18 mouse cellular contexts compared by ENCODE assay signal in the genomic region with DNA sequence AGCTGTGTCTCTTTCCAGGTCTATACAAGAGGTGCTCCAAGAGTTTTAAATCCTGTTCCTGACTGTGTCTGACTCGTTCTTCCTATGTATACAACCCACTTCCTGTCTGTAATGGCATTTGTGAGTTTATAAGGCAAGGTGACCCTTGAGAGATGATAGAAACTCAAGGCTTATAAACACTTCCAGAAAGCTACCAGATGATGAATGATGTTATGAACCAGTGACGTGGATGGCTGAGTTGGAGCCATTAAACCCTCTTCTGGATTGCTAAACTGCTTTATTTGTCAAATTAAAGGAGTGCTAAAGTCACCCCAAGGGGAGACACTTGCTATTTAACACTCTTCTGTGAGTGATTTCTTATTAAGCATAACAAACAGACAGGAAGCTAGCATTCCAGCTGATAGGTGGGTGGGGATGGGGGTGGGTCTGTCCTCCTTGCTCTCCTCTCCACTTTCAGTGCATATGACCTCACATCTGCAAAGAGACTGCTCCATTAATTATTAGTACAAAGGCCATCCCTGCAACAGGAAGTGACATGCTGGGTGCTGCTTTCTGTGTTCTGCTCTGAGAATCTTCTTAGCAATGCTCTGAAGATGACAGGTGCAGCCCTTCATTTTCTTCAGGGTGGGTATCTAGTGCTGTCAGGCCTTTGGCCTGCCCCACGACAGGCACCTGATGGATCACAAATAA. TPM values are rescaled to one million over a fixed set of nuclear protein-coding genes. Genes with fewer than 3 reads are reported as not detected.
DNase-seq lines count a peak whose midpoint lies in the region; ATAC-seq lines count a peak whose summit lies in the region.
"Had no signal": no experiment of that assay in that cellular context is flagged by ENCODE, and none has a peak within 500 bp of the region (broad histone marks: within the 10 kb centered on the region; RNA-seq: fewer than 3 reads in every experiment).

No protein-coding gene starts in this region.

- no peak overlapping the region for H3K4me3 ChIP-seq in intestine, embryonic 14.5 days (ENCODE audit: low read depth, low read length)
- no peak overlapping the region for H3K4me3 ChIP-seq in intestine, embryonic 16.5 days (ENCODE audit: low read length)
- no peak overlapping the region for H3K4me3 ChIP-seq in intestine, embryonic 15.5 days (replicated peaks)
- H3K4me3 ChIP-seq: embryonic facial prominence, embryonic 12.5 days; limb, embryonic 13.5 days had no signal

- H3K4me1 ChIP-seq in intestine, embryonic 14.5 days (replicated peaks; ENCODE audit: control insufficient read depth, insufficient read depth, low read length): peaks cover 10% of the 10 kb centered on the region
- peaks cover 11% of the 10 kb centered on the region for H3K4me1 ChIP-seq in intestine, embryonic 16.5 days (ENCODE audit: control insufficient read depth, insufficient read depth, low read length)
- peaks cover 10% of the 10 kb centered on the region for H3K4me1 ChIP-seq in intestine, embryonic 15.5 days (replicated peaks)

- H3K27me3 ChIP-seq in intestine, embryonic 14.5 days (replicated peaks; ENCODE audit: control insufficient read depth, insufficient read depth, low read length): no peaks in the 10 kb centered on the region
- no peaks in the 10 kb centered on the region for H3K27me3 ChIP-seq in intestine, embryonic 16.5 days (replicated peaks; ENCODE audit: control insufficient read depth, insufficient read depth, low read length)
- no peaks in the 10 kb centered on the region for H3K27me3 ChIP-seq in intestine, embryonic 15.5 days (replicated peaks)
- H3K27me3 ChIP-seq: embryonic facial prominence, embryonic 12.5 days had no signal

- no peaks in the 10 kb centered on the region for H3K36me3 ChIP-seq in intestine, embryonic 14.5 days (ENCODE audit: control insufficient read depth, insufficient read depth, low read length)
- H3K36me3 ChIP-seq in intestine, embryonic 16.5 days (ENCODE audit: control insufficient read depth, insufficient read depth, low read length): no peaks in the 10 kb centered on the region
- H3K36me3 ChIP-seq in intestine, embryonic 15.5 days: no peaks in the 10 kb centered on the region
- H3K36me3 ChIP-seq: embryonic facial prominence, embryonic 12.5 days; limb, embryonic 13.5 days had no signal

- H3K9me3 ChIP-seq in intestine, embryonic 14.5 days (ENCODE audit: control insufficient read depth, low read length): no peaks in the 10 kb centered on the region
- H3K9me3 ChIP-seq in intestine, embryonic 16.5 days (ENCODE audit: control insufficient read depth, low read length): no peaks in the 10 kb centered on the region
- H3K9me3 ChIP-seq in intestine, embryonic 15.5 days: no peaks in the 10 kb centered on the region
- H3K9me3 ChIP-seq: embryonic facial prominence, embryonic 12.5 days; limb, embryonic 13.5 days had no signal

- ATAC-seq in intestine, embryonic 14.5 days (replicated peaks; ENCODE audit: low FRiP score, low TSS enrichment, low read depth): peak; percentile 62; the same call in 1 of the 2 replicates
- no peak for ATAC-seq in intestine, embryonic 16.5 days
- ATAC-seq in intestine, embryonic 15.5 days: peak; percentile 60; the same call in 1 of the 2 replicates

- H3K27ac ChIP-seq in intestine, embryonic 14.5 days (ENCODE audit: low read depth): no peak overlapping the region
- H3K27ac ChIP-seq in intestine, embryonic 16.5 days (ENCODE audit: low read length): no peak overlapping the region
- H3K27ac ChIP-seq in intestine, embryonic 15.5 days: no peak overlapping the region
- H3K27ac ChIP-seq: embryonic facial prominence, embryonic 12.5 days; limb, embryonic 13.5 days had no signal

- WGBS in intestine, embryonic 14.5 days: 22% methylated on average over 3 of the region's 3 CpGs
- 30% methylated on average over 3 of the region's 3 CpGs for WGBS in intestine, embryonic 16.5 days
- 14% methylated on average over 3 of the region's 3 CpGs for WGBS in intestine, embryonic 15.5 days

- no peak for DNase-seq in intestine, embryonic 14.5 days (ENCODE audit: low spot score)
- peak; percentile 10 for DNase-seq in retina, embryonic 14.5 days (ENCODE audit: low spot score)
- no peak for DNase-seq in retina, postnatal 1 day
- no peak for DNase-seq in frontal cortex, postnatal 25 days (ENCODE audit: low spot score in 2 of 2)
- no peak for DNase-seq in gastrocnemius, postnatal 25 days
- DNase-seq in testis, postnatal 14 days (ENCODE audit: low spot score): no peak
- DNase-seq: cerebellum, postnatal 14 days; heart, adult 18-20 months; heart, postnatal 14 days; kidney, postnatal 25 days; lung, adult 2 months; right cerebral cortex, postnatal 25 days; thymus, postnatal 36 days had no signal

- no peak overlapping the region for H3K4me2 ChIP-seq in intestine, embryonic 14.5 days (ENCODE audit: low read length)
- H3K4me2 ChIP-seq in intestine, embryonic 16.5 days (ENCODE audit: low read depth, low read length): no peak overlapping the region
- H3K4me2 ChIP-seq in intestine, embryonic 15.5 days (replicated peaks): no peak overlapping the region
- H3K4me2 ChIP-seq: embryonic facial prominence, embryonic 12.5 days; limb, embryonic 13.5 days had no signal

- H3K9ac ChIP-seq in intestine, embryonic 14.5 days (ENCODE audit: low read length): no peak overlapping the region
- H3K9ac ChIP-seq in intestine, embryonic 16.5 days (ENCODE audit: low read depth, low read length): no peak overlapping the region
- no peak overlapping the region for H3K9ac ChIP-seq in intestine, embryonic 15.5 days
- H3K9ac ChIP-seq: embryonic facial prominence, embryonic 12.5 days; limb, embryonic 13.5 days had no signal

RNA-seq across cellular contexts. Expression of a gene that starts 58.2 kb away (rescaled TPM):
- 0.07 TPM in 1 of 2 replicates, not detected in the other for polyA plus RNA-seq in intestine, embryonic 14.5 days (2014; fragmentation: Nextera tagmentation; extraction: Ambion mirVana)
- polyA plus RNA-seq in intestine, embryonic 16.5 days (2015; fragmentation: Nextera tagmentation; extraction: Ambion mirVana): 0.04 TPM in 2 replicates
- 0.03 and 0.05 TPM in 2 replicates for polyA plus RNA-seq in intestine, embryonic 15.5 days (2015; fragmentation: Nextera tagmentation; extraction: Ambion mirVana)
- under 1 TPM; 0.56 to 0.74 TPM for total RNA-seq in gastrocnemius, postnatal 25 days (2021)
- polyA plus RNA-seq: C2C12 had no signal
